Mouse (Mus musculus): ENCODE results near the gene 1700013F07Rik.
"Not testable (repeated sequence)": the region's sequence is repeated elsewhere in the genome, so short reads cannot be mapped to it uniquely, and the experiment has no call there.

1700013F07Rik gene

DNA sequence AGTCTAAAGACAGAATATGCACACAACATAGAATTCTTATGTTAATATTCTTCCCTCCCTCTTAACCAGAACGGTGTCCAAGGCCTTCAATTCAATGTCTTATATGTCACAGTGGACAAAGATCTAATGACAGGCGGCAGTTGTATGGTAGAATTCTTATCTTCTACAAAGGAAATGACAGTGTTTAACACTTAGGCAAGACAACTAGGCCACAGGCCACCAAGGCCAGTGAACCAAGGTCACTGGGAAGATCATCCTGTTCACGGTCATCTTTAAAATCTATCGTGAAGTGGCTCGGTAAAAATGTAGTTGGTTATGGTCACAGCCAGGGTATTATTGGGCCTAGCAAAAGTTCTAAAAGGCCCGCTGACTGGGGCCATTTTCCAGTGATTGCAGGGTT, at the start of gene 1700013F07Rik:
Gene 1700013F07Rik, plus strand, starts transcription at position 200 of the 400 bp plus-strand sequence.
- DNase-seq (ENCODE audit: low spot score in 2 of 2), result no peak

DNA sequence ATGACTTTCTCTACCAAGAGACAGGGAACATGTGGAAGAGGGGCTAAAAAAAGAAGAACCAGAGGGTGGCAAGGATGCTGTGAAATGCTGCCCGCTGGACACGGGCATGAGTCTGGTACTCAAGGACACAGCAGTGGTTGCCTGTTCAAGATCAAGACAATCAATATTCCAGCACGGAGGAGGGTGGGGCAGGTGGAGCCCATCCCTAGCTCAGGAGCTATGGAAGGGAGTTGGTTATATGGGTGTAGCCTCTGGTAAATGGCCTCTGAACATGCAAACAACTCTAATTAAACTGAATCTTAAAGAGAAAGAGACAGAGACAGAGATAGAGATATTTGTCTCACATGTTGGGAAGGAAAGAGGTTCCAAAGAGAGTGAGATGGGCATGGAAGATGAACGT, 49.2 kb upstream of the 1700013F07Rik start:
- no peak for DNase-seq (ENCODE audit: low spot score in 2 of 2)

DNA sequence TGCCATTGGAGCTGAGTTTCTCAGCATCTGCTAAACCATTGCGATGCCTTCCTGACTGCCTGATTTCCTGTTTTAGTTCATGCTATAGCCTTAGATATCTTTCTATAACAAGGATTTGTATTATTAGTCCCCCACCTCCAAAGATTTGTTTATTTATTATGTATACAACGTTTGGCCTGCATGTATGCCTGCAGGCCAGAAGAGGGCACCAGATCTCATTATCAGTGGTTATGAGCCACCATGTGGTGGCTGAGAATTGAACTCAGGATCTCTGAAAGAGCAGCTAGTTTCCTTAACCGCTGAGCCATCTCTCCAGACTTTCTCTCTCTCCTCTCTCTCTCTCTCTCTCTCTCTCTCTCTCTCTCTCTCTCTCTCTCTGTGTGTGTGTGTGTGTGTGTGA, 44.0 kb upstream of the 1700013F07Rik start:
- DNase-seq (ENCODE audit: low spot score in 2 of 2), result no peak

DNA sequence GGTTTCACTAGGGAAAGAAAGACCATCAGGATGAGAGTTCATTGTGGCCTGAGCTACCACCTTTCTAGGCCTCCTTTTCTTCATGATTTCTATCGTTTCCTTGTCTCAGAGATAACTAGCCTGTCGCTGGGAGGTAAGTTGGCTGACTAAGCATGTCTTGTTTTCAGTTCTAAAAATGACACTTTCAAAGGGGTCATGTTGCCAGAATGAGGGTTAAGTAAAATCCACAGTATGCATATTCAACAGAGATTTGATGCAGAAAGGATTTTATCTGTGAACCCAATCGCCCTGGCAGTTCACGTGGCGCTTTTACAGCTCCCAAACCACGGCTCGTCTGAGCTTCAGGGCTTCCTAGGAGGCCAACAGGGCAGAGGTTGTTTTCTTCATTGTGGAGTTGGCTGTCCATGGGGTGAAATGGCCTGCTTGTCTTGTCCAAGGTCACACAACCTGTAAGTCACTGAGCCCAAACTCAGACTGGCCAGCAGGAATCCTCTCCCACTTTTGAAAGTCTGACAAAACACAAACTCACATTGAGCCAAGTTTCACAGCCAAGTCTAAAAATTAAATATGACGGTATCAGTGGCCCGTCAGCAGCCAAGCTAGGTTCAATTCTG, 39.0 kb upstream of the 1700013F07Rik start:
- DNase-seq (ENCODE audit: low spot score in 2 of 2), result no peak

DNA sequence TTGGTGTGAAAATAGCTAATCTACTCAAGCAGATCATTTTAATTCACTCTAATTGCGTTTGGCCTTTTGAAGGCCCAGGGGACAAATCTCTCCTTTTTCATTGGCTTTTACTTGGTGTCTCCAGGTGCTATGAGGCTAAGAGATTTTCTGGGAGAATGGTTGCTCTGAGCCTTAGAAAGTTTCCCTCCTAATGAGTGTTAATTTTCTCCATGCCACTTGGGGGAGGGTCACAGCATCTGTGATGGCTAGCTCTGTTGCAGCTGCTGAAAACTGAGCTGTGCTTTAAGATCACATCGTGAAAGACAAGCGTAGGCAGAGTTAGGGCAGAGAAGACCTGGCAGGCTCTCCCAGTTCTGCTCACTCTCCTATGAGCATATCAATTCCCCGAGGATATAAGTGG, 38.5 kb upstream of the 1700013F07Rik start:
- DNase-seq (ENCODE audit: low spot score in 2 of 2), result no peak

DNA sequence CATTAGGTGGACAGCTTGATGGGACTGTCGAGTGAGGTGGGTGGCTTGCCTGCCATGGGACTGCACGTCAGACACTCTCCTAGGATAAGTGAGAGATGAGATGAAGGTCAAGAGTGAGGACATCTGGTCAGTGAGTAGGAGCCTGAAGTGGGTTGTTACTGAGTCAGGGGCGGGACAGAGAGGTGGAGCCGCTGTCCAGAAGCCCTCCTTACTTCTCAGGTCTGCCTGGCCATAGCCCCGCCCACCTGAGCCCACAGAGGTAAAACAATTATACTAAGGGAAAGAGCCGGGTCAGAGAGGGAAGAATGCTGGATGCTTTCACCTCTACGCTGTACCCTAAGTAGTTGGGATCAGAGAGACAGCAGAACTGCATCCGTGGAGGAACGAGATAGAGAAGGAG, 36.3 kb upstream of the 1700013F07Rik start:
- no peak for DNase-seq (ENCODE audit: low spot score in 2 of 2)

DNA sequence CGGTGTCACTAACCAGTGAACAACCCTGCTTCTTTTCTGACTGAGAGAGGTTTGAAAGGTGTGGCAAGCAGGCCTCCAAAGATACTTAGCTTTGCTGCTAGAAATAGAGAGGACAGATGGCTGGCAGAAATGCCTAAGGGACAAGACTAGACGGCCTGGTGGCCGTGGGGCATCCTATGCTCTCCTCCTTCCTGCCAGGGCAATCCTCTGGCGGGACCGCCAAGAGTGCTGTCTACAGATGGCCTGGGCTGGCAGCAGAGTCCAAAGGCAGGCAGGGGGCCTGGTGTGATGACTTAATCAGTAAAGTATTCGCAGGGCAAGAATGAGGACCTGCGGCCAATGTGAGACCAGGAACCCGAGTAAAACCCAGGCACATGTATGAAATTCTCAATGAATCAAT, 34.1 kb upstream of the 1700013F07Rik start:
- DNase-seq (ENCODE audit: low spot score in 2 of 2), result no peak

DNA sequence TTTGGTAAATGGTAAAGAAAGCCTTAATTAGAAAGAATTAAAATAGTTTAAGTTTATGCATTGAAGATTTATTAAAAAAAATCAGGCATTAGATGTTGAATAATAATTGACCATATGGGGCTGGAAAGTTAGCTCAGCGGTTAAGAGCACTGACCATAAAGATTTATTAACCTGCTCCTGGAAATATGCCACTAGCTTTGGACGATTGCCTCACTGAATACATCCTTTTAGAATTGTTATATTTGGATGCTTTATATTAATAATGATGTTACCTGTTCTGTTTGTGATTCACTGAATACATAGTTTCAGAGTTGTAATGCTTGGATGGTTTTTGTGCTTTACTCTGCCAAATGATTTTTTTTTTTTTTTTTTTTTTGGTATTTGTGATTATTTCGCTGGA, 32.5 kb upstream of the 1700013F07Rik start:
- DNase-seq (ENCODE audit: low spot score in 2 of 2), result not testable (repeated sequence)

DNA sequence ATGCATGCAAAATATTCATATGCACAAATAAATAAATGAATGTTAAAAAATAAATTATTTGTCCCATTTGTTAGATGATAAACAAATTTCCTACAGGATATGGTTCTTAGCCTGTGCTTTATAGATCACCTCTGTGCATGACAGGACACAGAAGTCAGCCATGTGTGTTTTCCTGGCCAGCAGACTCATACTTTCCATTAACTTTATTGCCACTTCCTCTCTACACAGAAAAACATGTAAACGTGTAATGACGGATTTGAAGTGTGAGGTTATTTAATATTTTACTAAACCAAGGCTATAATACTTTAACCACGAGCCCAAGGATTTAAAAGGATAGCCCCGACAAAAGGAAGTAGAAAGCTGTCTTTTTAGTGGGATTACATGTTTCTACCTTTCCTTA, 30.0 kb upstream of the 1700013F07Rik start:
- DNase-seq (ENCODE audit: low spot score in 2 of 2), result no peak

DNA sequence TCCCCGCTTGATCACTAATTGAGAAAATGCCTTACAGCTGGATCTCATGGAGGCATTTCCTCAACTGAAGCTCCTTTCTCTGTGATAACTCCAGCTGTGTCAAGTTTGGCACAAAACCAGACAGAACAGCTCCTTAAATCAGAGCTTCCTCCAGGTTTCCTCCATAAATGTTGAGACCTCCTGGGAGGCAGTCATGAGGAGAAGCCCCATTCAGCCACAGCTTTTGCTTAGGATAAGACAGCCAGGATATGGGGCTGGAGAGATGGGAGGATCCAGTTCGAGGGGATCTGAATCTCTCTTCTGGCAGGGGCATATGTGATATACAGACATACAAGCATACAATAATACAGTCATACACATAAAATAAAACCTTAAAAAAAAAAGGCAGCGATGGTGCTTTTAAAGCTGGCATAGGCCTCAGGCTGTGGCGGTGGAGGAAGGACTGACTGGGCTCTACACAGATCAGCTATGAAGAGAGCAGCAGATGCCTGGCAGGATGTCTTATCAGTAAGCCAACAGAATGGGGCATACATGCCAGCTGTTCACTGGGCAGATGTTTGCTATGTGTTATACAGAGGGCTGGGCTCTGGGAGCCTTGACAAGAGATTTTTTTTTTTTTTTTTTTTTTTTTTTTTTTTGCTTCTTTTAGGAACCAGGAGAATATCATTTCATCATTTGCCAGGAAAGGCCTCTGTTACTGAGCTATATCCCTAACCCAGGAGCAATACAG, 25.0 kb upstream of the 1700013F07Rik start:
- no peak for DNase-seq (ENCODE audit: low spot score in 2 of 2)

DNA sequence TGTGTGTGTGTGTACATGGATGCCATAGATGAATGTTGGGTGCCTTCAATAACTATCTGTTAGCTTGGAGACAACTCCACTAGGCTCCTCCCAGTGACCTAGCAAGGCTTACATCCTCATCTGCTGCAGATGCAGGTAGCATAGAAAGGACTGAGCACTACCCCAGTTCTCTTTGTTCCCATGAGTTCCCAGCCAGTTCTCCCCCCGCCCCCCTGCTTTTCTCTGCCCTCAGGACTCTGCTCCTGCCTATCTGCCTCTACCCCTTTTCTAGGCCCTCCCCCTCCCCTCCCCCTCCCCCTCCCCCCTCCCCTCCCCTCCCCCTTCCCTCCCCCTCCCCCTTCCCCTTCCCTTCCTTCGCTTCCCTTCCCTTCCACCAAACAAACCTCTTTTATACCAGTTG, 23.8 kb upstream of the 1700013F07Rik start:
- DNase-seq (ENCODE audit: low spot score in 2 of 2), result no peak

DNA sequence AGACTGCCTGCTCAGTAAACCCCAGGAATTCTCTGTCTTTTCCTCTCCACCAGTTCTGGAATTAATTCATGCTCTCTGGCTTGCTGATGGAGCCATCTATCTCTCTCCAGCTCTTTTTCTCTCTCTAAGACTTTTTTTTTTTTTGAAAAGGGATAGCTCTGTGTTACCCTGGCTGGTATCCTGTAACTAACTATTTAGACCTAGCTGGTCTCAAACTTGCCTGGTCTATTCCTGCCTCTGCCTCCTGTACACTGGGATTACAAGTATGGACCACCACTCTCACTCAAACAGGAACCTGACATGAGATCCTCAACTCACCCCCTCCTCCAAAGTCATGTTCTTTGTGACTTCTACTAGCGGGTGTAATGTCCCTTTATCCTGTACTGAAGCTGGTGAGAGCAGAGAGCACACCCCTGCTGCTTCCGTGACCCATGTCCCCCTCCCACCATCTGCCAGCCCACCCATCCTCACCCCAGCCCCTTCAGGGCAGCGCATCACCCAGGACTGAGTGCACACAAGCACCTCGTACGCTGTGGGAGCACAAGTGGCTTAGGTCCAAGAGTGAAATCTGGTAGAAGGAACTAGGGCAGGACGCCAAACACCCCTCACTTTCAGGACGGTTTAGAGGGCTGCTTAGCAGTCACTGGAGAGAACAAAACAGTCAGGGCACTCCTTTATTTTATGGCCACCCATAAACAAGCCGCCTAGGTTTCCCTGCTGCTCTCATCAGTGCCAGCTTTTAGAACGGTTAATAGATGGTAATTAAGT, 23.1 kb upstream of the 1700013F07Rik start:
- peak in 1 of 2 experiments; percentile 13 for DNase-seq (ENCODE audit: low spot score in 2 of 2)

DNA sequence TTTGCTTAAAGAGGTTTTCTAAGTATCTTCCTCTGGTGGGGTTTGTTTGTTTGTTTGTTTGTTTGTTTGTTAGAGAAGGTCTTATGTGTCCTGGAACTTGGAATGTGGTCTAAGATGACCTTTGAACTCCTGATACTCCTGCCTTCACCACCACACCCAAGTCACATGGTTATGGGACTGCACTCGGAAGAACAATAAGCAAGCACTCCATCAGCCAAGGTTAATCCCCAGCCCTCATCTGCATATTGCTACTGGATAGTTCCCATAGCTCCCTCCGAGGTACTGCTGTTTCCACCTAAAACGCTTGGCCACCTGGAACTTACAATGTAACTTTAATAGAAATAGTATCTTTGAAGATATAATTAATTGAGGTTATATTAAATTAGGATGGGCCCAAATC, 20.5 kb upstream of the 1700013F07Rik start:
- DNase-seq (ENCODE audit: low spot score in 2 of 2), result no peak

DNA sequence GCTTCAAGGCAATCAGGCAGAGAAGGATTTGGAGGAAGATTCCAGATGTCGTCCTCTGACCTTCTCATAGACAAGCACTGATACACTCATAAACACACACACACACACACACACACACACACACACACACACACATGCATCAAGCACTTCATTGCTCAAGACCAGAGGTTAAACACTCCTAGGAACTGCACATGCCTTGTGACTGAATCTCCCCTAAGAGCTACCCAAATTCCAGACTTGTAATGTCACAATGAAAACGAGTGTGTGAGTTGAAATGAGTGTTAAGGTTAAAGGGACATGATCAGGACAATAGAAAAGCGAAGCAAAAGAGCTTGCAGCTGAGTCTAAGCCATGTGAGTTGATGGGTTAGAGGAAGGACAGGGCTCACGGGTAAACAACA, 15.7 kb upstream of the 1700013F07Rik start:
- DNase-seq (ENCODE audit: low spot score in 2 of 2), result no peak

DNA sequence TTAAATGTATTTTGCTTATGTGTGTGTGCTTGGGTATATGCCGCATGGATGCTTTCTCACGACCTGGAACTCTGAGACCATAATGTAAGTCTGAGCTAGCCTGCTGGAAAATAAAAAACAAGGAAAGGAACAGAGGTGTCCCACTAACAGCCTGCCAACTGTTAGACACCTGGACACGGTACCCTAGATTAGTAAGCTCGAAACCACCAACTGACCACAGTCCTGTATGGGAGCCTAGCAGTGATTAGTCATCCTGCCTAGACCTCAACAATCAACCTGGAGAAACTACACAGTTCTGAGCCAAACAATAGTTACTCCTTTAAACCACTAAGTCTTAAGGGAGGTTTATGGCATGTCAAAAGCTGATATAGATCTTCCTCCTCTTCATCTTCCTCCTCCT, 10.5 kb upstream of the 1700013F07Rik start:
- no peak for DNase-seq (ENCODE audit: low spot score in 2 of 2)

DNA sequence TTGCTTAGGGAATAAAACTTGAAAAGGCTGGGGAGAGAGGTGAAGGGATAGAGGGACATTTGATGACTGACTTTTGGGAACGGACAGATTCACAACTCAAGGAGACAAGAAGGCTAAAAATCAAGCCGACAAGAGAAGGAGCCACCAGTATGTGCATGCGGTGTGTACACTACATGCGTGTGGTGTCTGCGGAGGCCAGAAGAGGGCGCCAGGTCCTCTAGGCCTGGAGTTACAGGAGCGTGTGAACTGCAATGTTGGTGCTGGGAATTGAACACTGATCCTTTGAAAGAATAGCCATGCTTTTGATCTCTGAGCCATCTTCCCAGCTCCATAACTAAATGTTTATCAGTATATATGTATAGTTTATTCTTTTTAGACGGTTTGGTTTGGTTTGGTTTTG, 5.5 kb upstream of the 1700013F07Rik start:
- DNase-seq (ENCODE audit: low spot score in 2 of 2), result no peak

DNA sequence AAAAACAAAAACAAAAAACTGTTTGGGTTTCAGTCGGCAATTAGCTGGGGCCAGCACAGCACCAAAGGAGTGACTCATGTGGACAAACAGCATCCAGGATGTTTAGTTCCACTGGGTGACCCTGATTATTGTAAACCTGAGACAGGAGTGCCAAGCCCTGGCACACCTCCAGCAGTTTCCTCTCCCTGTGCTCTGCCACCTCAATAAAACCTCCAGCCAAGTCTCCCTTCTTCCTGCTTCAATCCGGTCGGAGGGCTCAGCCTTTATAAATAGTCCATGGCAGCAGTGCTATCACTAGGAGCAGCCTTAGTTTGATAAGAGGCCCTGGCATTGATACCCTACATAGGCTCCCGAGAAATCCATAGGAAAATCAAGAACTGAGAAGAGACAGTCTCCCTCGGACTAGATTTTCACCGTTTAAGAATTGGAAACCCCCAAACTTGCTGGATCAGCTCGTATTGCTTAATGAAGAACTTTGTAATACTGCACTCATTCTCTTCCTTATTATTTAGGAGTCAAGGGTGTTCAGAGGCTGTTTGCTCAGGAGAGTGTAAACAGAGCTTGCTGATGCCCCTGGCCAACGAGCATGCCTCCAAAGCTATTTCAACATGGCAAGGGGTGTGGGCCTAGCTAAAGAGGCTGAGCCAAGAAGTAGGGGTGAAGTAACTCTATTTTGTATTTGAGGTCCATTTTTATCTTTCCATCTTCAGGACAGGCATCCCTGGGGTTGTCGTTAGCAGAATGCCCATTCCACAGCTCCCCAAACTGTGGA, 650 bp upstream of the 1700013F07Rik start:
- no peak for DNase-seq (ENCODE audit: low spot score in 2 of 2)

DNA sequence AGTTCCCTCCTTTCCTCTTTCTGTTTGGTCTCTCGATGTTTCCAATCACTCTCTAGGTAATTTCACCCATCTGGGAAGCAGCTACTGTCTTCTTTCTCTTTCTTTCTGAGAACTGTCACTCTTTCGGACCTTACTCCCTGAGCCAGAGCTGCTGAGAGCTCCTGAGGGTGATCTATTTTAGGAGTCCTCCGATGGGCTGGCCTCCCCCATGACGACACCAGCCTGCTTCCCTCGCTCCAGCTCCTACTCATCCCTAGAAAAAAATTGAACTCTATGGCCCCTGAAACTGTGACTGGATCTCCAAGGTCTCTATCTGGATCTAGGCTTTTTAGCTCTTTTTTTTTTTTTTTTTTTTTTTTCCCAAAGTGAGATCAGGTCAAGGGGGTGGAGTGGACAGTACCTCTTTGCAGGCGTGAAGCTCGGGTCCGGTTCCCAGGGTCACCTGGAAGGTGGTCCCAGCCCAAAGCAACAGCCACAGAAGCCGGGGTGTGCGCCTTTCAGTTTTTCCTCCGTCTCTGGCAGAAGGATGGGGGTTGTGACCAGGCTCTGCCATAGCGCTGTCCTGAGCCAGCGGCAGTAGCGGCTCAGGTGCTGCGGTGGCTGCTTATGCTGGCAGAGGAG, 2.1 kb downstream of the 1700013F07Rik start:
- DNase-seq (ENCODE audit: low spot score in 2 of 2), result peak in 1 of 2 experiments; percentile 26

DNA sequence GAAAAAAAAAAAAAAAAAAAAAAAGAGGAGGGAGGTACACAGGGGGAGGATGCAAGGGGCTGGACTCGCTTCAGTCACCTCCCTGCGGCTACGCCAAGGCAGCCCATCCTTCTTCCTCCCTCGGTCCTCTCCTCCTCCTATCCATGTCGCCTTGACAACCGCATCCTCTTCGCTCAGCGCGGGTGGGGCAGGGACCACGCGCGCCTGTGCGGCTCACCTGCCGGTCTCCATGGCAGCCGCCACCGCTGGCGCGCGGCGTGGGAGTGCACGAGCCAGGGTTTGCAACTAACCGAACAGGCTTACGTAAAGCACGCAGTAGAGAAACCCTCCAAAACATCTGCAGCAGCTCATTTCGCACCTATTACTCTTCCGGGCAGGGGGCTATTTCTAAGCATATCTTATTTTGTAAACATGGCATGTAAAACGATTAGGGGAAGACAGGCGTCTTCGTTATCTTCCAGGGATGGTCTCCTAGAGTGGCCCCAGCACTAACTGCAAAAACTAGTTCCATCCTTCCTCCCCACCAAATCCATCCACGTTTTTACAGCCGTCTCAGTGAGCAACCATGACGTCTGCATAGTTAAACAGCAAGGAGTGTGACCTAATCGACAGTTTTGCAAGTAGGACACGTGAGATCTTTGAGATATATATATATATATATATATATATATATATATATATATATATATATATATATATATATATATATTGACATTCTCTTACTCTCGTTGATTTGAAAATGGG, 2.7 kb downstream of the 1700013F07Rik start, which contains the start of gene 5330417C22Rik:
Gene 5330417C22Rik, minus strand, starts transcription at position 20 of the 744 bp plus-strand sequence.
- DNase-seq (ENCODE audit: low spot score in 2 of 2), result peak; percentile 93 to 95

DNA sequence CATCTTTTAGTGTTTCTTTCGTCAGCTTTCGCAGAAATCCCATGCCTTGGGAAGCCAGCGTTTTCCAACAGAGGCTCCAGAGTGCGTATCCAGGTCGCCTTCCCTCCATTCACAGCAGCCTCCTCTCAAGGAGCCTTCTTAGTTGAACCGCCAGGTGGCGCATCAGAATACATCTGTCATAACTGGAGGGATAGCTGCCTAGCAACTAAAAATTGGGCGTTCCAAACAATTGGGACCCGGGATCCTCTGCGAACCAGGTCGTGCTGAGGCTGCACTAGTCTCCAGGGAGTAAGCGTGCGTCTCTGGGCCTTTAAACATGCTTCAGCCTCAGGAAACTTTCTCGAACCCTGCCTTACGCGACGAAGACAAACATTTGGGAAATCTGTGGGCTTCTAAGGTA, 3.4 kb downstream of the 1700013F07Rik start:
- DNase-seq (ENCODE audit: low spot score in 2 of 2), result peak; percentile 88 to 94

DNA sequence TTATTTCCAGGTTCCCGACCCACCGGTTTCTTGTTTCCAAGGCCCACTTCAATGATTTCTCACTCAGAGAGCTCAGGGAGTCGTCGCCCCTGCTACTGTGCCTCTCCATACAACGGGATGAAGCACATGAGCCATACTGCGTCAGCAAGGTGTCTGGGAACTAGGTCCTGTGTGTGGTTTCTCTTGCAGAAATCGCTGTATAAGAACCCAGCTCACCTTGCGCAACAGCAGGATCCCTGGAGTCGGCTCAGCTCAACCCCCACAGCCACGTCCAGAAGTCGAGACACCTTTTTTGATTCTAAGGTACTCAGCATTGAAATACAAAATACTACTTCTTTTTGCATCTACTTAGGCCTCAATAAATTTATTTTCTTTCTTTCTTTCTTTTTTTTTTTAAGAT, 8.3 kb downstream of the 1700013F07Rik start:
- DNase-seq (ENCODE audit: low spot score in 2 of 2), result no peak
